Mouse (Mus musculus): ENCODE measurements at regions not wholly inside any gene's neighbourhood (a gene's known extent, or its start where the extent isn't known, plus 50 kb on each side); places are given as distances from the start of the nearest gene placed in this dataset.

GRCm38 (mm10) chr13:16100253-16100652 lies 88.6 kb downstream of the Inhba start:
- Histone ChIP-seq H3K4me3 (ENCODE audit: low read depth, low read length) (no peak overlapping the region), H3K27me3 (ENCODE audit: control insufficient read depth, insufficient read depth, low read length) (no peaks in the 10 kb centered on the region), H3K9ac (replicated peaks; ENCODE audit: low read depth, low read length) (no peak overlapping the region), H3K4me1 (ENCODE audit: control insufficient read depth, insufficient read depth) (no peaks in the 10 kb centered on the region), H3K4me2 (ENCODE audit: low read depth, low read length) (no peak overlapping the region), H3K36me3 (replicated peaks; ENCODE audit: control insufficient read depth, insufficient read depth, low read length) (no peaks in the 10 kb centered on the region), H3K9me3 (replicated peaks; ENCODE audit: control insufficient read depth, low read length) (peaks cover 3% of the 10 kb centered on the region; the same call in 1 of the 2 replicates), H3K27ac (ENCODE audit: low read depth) (no peak overlapping the region)
- ATAC-seq (ENCODE audit: insufficient read depth, low read depth) = no peak
- no peak for DNase-seq (ENCODE audit: low spot score)
- no peak for TF ChIP-seq EP300 (IDR thresholded peaks at IDR 0.05; ENCODE audit: low read depth)
- no peak for TF ChIP-seq CTCF (IDR thresholded peaks at IDR 0.05; ENCODE audit: low read depth)
- WGBS = 78% methylated on average over 10 of the region's 15 CpGs

GRCm38 (mm10) chr13:16114837-16115236 lies 103.2 kb downstream of the Inhba start:
- ATAC-seq (ENCODE audit: insufficient read depth, low read depth) = no peak
- no peaks in the 10 kb centered on the region for H3K36me3 ChIP-seq (replicated peaks; ENCODE audit: control insufficient read depth, insufficient read depth, low read length)
- H3K4me2 ChIP-seq (ENCODE audit: low read depth, low read length) = no peak overlapping the region
- no peak for DNase-seq (ENCODE audit: low spot score)
- TF ChIP-seq EP300 (IDR thresholded peaks at IDR 0.05; ENCODE audit: low read depth) = no peak
- TF ChIP-seq CTCF (IDR thresholded peaks at IDR 0.05; ENCODE audit: low read depth) = no peak
- H3K27ac ChIP-seq (ENCODE audit: low read depth) = no peak overlapping the region
- H3K4me1 ChIP-seq (ENCODE audit: control insufficient read depth, insufficient read depth) = no peaks in the 10 kb centered on the region
- H3K27me3 ChIP-seq (ENCODE audit: control insufficient read depth, insufficient read depth, low read length) = no peaks in the 10 kb centered on the region
- H3K4me3 ChIP-seq (ENCODE audit: low read depth, low read length) = no peak overlapping the region
- 55% methylated on average over 2 of the region's 2 CpGs for WGBS
- no peaks in the 10 kb centered on the region for H3K9me3 ChIP-seq (replicated peaks; ENCODE audit: control insufficient read depth, low read length)
- H3K9ac ChIP-seq (replicated peaks; ENCODE audit: low read depth, low read length) = no peak overlapping the region

GRCm38 (mm10) chr13:16146686-16147085 lies 135.0 kb downstream of the Inhba start:
- Histone ChIP-seq H3K4me3 (ENCODE audit: low read depth, low read length) (no peak overlapping the region), H3K9ac (replicated peaks; ENCODE audit: low read depth, low read length) (no peak overlapping the region), H3K9me3 (replicated peaks; ENCODE audit: control insufficient read depth, low read length) (no peaks in the 10 kb centered on the region), H3K27ac (ENCODE audit: low read depth) (no peak overlapping the region), H3K4me2 (ENCODE audit: low read depth, low read length) (no peak overlapping the region), H3K4me1 (ENCODE audit: control insufficient read depth, insufficient read depth) (no peaks in the 10 kb centered on the region), H3K27me3 (ENCODE audit: control insufficient read depth, insufficient read depth, low read length) (no peaks in the 10 kb centered on the region), H3K36me3 (replicated peaks; ENCODE audit: control insufficient read depth, insufficient read depth, low read length) (no peaks in the 10 kb centered on the region)
- peak; percentile 19 for DNase-seq (ENCODE audit: low spot score)
- ATAC-seq (ENCODE audit: insufficient read depth, low read depth) = 0 out of 2 replicates have a peak, but pooled peaks have one; percentile 39
- TF ChIP-seq EP300 (IDR thresholded peaks at IDR 0.05; ENCODE audit: low read depth) = no peak

- no peaks in the 10 kb centered on the region for H3K36me3 ChIP-seq (replicated peaks; ENCODE audit: control insufficient read depth, insufficient read depth, low read length)
- 73% methylated on average over 1 of the region's 1 CpGs for WGBS
- no peak overlapping the region for H3K4me3 ChIP-seq (ENCODE audit: low read depth, low read length)
- no peak overlapping the region for H3K9ac ChIP-seq (replicated peaks; ENCODE audit: low read depth, low read length)
- no peak overlapping the region for H3K27ac ChIP-seq (ENCODE audit: low read depth)
- H3K4me1 ChIP-seq (ENCODE audit: control insufficient read depth, insufficient read depth) = no peaks in the 10 kb centered on the region
- ATAC-seq (ENCODE audit: insufficient read depth, low read depth) = no peak
- H3K4me2 ChIP-seq (ENCODE audit: low read depth, low read length) = no peak overlapping the region
- no peaks in the 10 kb centered on the region for H3K27me3 ChIP-seq (ENCODE audit: control insufficient read depth, insufficient read depth, low read length)
- no peaks in the 10 kb centered on the region for H3K9me3 ChIP-seq (replicated peaks; ENCODE audit: control insufficient read depth, low read length)
- no peak for TF ChIP-seq EP300 (IDR thresholded peaks at IDR 0.05; ENCODE audit: low read depth)
- no peak for TF ChIP-seq CTCF (IDR thresholded peaks at IDR 0.05; ENCODE audit: low read depth)
- no peak for DNase-seq (ENCODE audit: low spot score)
These were observed 143.3 kb downstream of the Inhba start for GRCm38 (mm10) chr13:16154926-16155325.

- no peaks in the 10 kb centered on the region for H3K9me3 ChIP-seq (replicated peaks; ENCODE audit: control insufficient read depth, low read length)
- TF ChIP-seq EP300 (IDR thresholded peaks at IDR 0.05; ENCODE audit: low read depth) = no peak
- TF ChIP-seq CTCF (IDR thresholded peaks at IDR 0.05; ENCODE audit: low read depth) = no peak
- ATAC-seq (ENCODE audit: insufficient read depth, low read depth) (no peak), DNase-seq (ENCODE audit: low spot score) (no peak)
- no peak overlapping the region for H3K9ac ChIP-seq (replicated peaks; ENCODE audit: low read depth, low read length)
- no peaks in the 10 kb centered on the region for H3K4me1 ChIP-seq (ENCODE audit: control insufficient read depth, insufficient read depth)
- WGBS = 67% methylated on average over 5 of the region's 5 CpGs
- no peak overlapping the region for H3K4me2 ChIP-seq (ENCODE audit: low read depth, low read length)
- H3K27ac ChIP-seq (ENCODE audit: low read depth) = no peak overlapping the region
- no peak overlapping the region for H3K4me3 ChIP-seq (ENCODE audit: low read depth, low read length)
- no peaks in the 10 kb centered on the region for H3K36me3 ChIP-seq (replicated peaks; ENCODE audit: control insufficient read depth, insufficient read depth, low read length)
- H3K27me3 ChIP-seq (ENCODE audit: control insufficient read depth, insufficient read depth, low read length) = no peaks in the 10 kb centered on the region
These were observed 153.7 kb downstream of the Inhba start for GRCm38 (mm10) chr13:16165204-16165894.

GRCm38 (mm10) chr13:16196692-16197091 lies 185.0 kb downstream of the Inhba start:
- Histone ChIP-seq H3K9me3 (replicated peaks; ENCODE audit: control insufficient read depth, low read length) (no peaks in the 10 kb centered on the region), H3K4me2 (ENCODE audit: low read depth, low read length) (no peak overlapping the region), H3K36me3 (replicated peaks; ENCODE audit: control insufficient read depth, insufficient read depth, low read length) (no peaks in the 10 kb centered on the region), H3K27ac (ENCODE audit: low read depth) (no peak overlapping the region), H3K27me3 (ENCODE audit: control insufficient read depth, insufficient read depth, low read length) (no peaks in the 10 kb centered on the region), H3K4me3 (ENCODE audit: low read depth, low read length) (no peak overlapping the region), H3K9ac (replicated peaks; ENCODE audit: low read depth, low read length) (no peak overlapping the region), H3K4me1 (ENCODE audit: control insufficient read depth, insufficient read depth) (no peaks in the 10 kb centered on the region)
- no peak for DNase-seq (ENCODE audit: low spot score)
- TF ChIP-seq CTCF (IDR thresholded peaks at IDR 0.05; ENCODE audit: low read depth) (no peak), EP300 (IDR thresholded peaks at IDR 0.05; ENCODE audit: low read depth) (no peak)
- ATAC-seq (ENCODE audit: insufficient read depth, low read depth) = no peak
- 81% methylated on average over 1 of the region's 1 CpGs for WGBS
